ENCODE assay signal across 20 mouse cellular contexts in the genomic region with DNA sequence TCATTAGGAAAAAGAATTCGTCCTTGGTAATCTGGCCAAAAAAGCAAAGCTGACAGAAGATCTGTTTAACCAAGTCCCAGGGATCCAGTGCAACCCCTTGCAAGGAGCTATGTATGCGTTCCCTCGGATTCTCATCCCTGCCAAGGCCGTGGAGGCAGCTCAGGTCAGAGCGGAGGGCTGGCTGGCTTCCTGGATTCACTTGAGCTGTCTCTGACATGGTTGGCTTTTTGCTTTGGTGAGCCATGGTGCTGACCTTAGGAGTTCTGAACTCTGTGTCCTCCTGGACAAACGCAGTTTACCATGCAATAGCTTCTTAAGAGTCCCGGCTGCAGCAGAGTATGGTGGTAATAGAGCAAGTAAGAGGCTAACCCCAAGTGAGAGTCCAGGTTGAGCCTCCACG. TPM values are rescaled to one million over a fixed set of nuclear protein-coding genes. Genes with fewer than 3 reads are reported as not detected.
DNase-seq lines count a peak whose midpoint lies in the region; TF ChIP-seq lines count a peak whose summit lies in the region.
"Had no signal": no experiment of that assay in that cellular context is flagged by ENCODE, and none has a peak within 500 bp of the region (broad histone marks: within the 10 kb centered on the region; RNA-seq: fewer than 3 reads in every experiment).

No protein-coding gene starts in this region.

- intact Hi-C loops in heart, postnatal 14 days (cut with DNase I), result no loop called here

- 86% methylated on average over 8 of the region's 8 CpGs for WGBS in cerebellum, adult 2 months

- H3K27me3 ChIP-seq in cerebellum, adult 2 months (ENCODE audit: control insufficient read depth, insufficient read depth, low read length), result no peaks in the 10 kb centered on the region
- H3K27me3 ChIP-seq: limb, embryonic 13.5 days; liver, embryonic 15.5 days; midbrain, embryonic 12.5 days had no signal

- no peak for TF ChIP-seq POLR2A in cerebellum, adult 2 months (IDR thresholded peaks at IDR 0.05; ENCODE audit: borderline replicate concordance, insufficient read depth, low read length)

- no peak overlapping the region for H3K4me3 ChIP-seq in cerebellum, adult 2 months (replicated peaks; ENCODE audit: insufficient read depth, low read depth, low read length)
- H3K4me3 ChIP-seq: limb, embryonic 13.5 days; liver, embryonic 15.5 days; midbrain, embryonic 12.5 days had no signal

- H3K27ac ChIP-seq in cerebellum, adult 2 months (ENCODE audit: insufficient read depth, low read length), result no peak overlapping the region
- H3K27ac ChIP-seq: hindbrain, postnatal 0 days; limb, embryonic 13.5 days; liver, embryonic 15.5 days; midbrain, embryonic 12.5 days had no signal

- peak; percentile 90 for DNase-seq in gastrocnemius, adult 18-20 months (ENCODE audit: low spot score)
- no peak for DNase-seq in gastrocnemius, postnatal 4 days (ENCODE audit: low spot score in 2 of 2)
- DNase-seq in adrenal gland, postnatal 14 days, result peak; percentile 52
- peak; percentile 79 to 87 for DNase-seq in gastrocnemius, adult 8-10 months (ENCODE audit: low spot score in 2 of 2)
- DNase-seq in heart, postnatal 14 days, result peak; percentile 59 to 69
- no peak for DNase-seq in Muller cell, postnatal 12 days (ENCODE audit: inconsistent ontology term)
- no peak for DNase-seq in cerebellum, adult 2 months
- DNase-seq in thymus, postnatal 10 days (ENCODE audit: low spot score in 2 of 2), result no peak
- DNase-seq: B cell, adult 2 months; cerebellum, postnatal 14 days; kidney, adult 18-20 months; kidney, postnatal 10 days; retina, postnatal 1 day; right cerebral cortex, postnatal 4 days; thymus, postnatal 14 days had no signal

- H3K4me1 ChIP-seq in cerebellum, adult 2 months (ENCODE audit: control insufficient read depth, insufficient read depth, low read length), result no peaks in the 10 kb centered on the region
- H3K4me1 ChIP-seq: limb, embryonic 13.5 days; liver, embryonic 15.5 days; midbrain, embryonic 12.5 days had no signal

- TF ChIP-seq CTCF in cerebellum, adult 2 months (IDR thresholded peaks at IDR 0.05; ENCODE audit: borderline replicate concordance, insufficient read depth, low read depth, low read length), result no peak

RNA-seq across cellular contexts. Expression of a gene that starts 29.0 kb away (rescaled TPM):
- total RNA-seq in gastrocnemius, adult 18-20 months (2021), result 100 to 1,000 TPM; 180 to 289 TPM
- 10 to 100 TPM; 33.9 to 36.6 TPM for total RNA-seq in gastrocnemius, postnatal 4 days (2021)
- 91.9 and 135 TPM in 2 replicates for total RNA-seq in adrenal gland, postnatal 14 days (2021)
- total RNA-seq in gastrocnemius, adult 8-10 months (2022), result 100 to 1,000 TPM; 252 to 313 (median 291) TPM
- total RNA-seq in heart, postnatal 14 days (2021), result 10 to 100 TPM; 37.6 to 45.2 TPM
- polyA plus RNA-seq in cerebellum, adult 2 months (2012; rRNA removed), result 40.5 and 41.0 TPM in 2 replicates
- total RNA-seq: monocyte, adult 5-6 weeks had no signal

RNA-seq across cellular contexts. Expression of a gene that starts 33.8 kb away (rescaled TPM):
- 100 to 1,000 TPM; 217 to 233 TPM for total RNA-seq in gastrocnemius, adult 18-20 months (2021)
- total RNA-seq in gastrocnemius, postnatal 4 days (2021), result 100 to 1,000 TPM; 160 to 170 TPM
- 148 and 164 TPM in 2 replicates for total RNA-seq in adrenal gland, postnatal 14 days (2021)
- 100 to 1,000 TPM; 185 to 251 (median 205) TPM for total RNA-seq in gastrocnemius, adult 8-10 months (2022)
- total RNA-seq in heart, postnatal 14 days (2021), result 100 to 1,000 TPM; 229 to 234 TPM
- 102 and 108 TPM in 2 replicates for polyA plus RNA-seq in cerebellum, adult 2 months (2012; rRNA removed)

Comparison
In these comparisons a context has a peak if more than half of its experiments do, and no peak if none do; other contexts are left out.
1. DNase-seq: peak in gastrocnemius, adult 18-20 months (single experiment), adrenal gland, postnatal 14 days (single experiment), gastrocnemius, adult 8-10 months (2 of 2) and heart, postnatal 14 days (2 of 2); none in gastrocnemius, postnatal 4 days (0 of 2), Muller cell, postnatal 12 days (single experiment), cerebellum, adult 2 months (0 of 2) and thymus, postnatal 10 days (0 of 2).